ENCODE assay signal across 27 mouse cellular contexts in genomic region chr17:65753130-65753529, GRCm38 (mm10). TPM values are rescaled to one million over a fixed set of nuclear protein-coding genes. Genes with fewer than 3 reads are reported as not detected.
DNase-seq lines count a peak whose midpoint lies in the region; ATAC-seq and TF ChIP-seq lines count a peak whose summit lies in the region.
"Had no signal": no experiment of that assay in that cellular context is flagged by ENCODE, and none has a peak within 500 bp of the region (broad histone marks: within the 10 kb centered on the region; RNA-seq: fewer than 3 reads in every experiment).

No protein-coding gene starts in this region.

- no peak overlapping the region for H3K4me2 ChIP-seq in forebrain, postnatal 0 days (ENCODE audit: low read depth)
- H3K4me2 ChIP-seq in forebrain, embryonic 15.5 days (replicated peaks): no peak overlapping the region
- H3K4me2 ChIP-seq: embryonic facial prominence, embryonic 13.5 days; embryonic facial prominence, embryonic 15.5 days; forebrain, embryonic 12.5 days had no signal

- 82% methylated on average over 6 of the region's 6 CpGs for WGBS in forebrain, postnatal 0 days
- 93% methylated on average over 6 of the region's 6 CpGs for WGBS in forebrain, embryonic 15.5 days
- whole genome bisulfite sequencing in heart, adult 2 months: 81% methylated on average over 6 of the region's 6 CpGs

- no peak for TF ChIP-seq POLR2A in heart, adult 2 months (IDR thresholded peaks at IDR 0.05; ENCODE audit: insufficient read depth, low read depth, low read length)

- DNase-seq in forebrain, postnatal 0 days: peak; percentile 32
- DNase-seq in heart, adult 11 months: peak; percentile 74
- DNase-seq in heart, adult 2 months: no peak
- DNase-seq in brain, adult 2 months (ENCODE audit: low read depth, low spot score): peak; percentile 29
- DNase-seq: adrenal gland, adult 8-10 months; adrenal gland, postnatal 14 days; adrenal gland, postnatal 36 days; B cell, adult 2 months; cerebellum, adult 11 months; cerebellum, adult 18-20 months; cerebellum, adult 8-10 months; cerebellum, adult 9-11 months; cerebellum, postnatal 14 days; cerebellum, postnatal 36 days; embryo, embryonic 11 days had no signal

- H3K79me2 ChIP-seq in heart, adult 2 months (replicated peaks; ENCODE audit: control insufficient read depth, insufficient read depth, low read length): peaks cover 5% of the 10 kb centered on the region

- H3K4me1 ChIP-seq in forebrain, postnatal 0 days (ENCODE audit: insufficient read depth): no peaks in the 10 kb centered on the region
- H3K4me1 ChIP-seq in forebrain, embryonic 15.5 days: no peaks in the 10 kb centered on the region
- H3K4me1 ChIP-seq in heart, adult 2 months (ENCODE audit: control insufficient read depth, insufficient read depth, low read length): no peaks in the 10 kb centered on the region; the same call in 1 of the 2 replicates
- H3K4me1 ChIP-seq: embryonic facial prominence, embryonic 13.5 days; embryonic facial prominence, embryonic 15.5 days; forebrain, embryonic 10.5 days; forebrain, embryonic 12.5 days had no signal

- H3K27ac ChIP-seq in forebrain, postnatal 0 days (ENCODE audit: low read depth, low read length): no peak overlapping the region
- H3K27ac ChIP-seq in forebrain, embryonic 15.5 days (replicated peaks): no peak overlapping the region
- H3K27ac ChIP-seq in heart, adult 2 months: no peak overlapping the region
- H3K27ac ChIP-seq: embryonic facial prominence, embryonic 13.5 days; embryonic facial prominence, embryonic 15.5 days; forebrain, embryonic 10.5 days; forebrain, embryonic 12.5 days had no signal

- H3K4me3 ChIP-seq in forebrain, postnatal 0 days (ENCODE audit: low read depth, low read length): no peak overlapping the region
- H3K4me3 ChIP-seq in forebrain, embryonic 15.5 days: no peak overlapping the region
- H3K4me3 ChIP-seq in heart, adult 2 months: no peak overlapping the region
- H3K4me3 ChIP-seq: embryonic facial prominence, embryonic 13.5 days; embryonic facial prominence, embryonic 15.5 days; erythroblast, embryonic 14.5 days; forebrain, embryonic 10.5 days; forebrain, embryonic 12.5 days had no signal

- no peak overlapping the region for H3K9ac ChIP-seq in forebrain, postnatal 0 days
- H3K9ac ChIP-seq in forebrain, embryonic 15.5 days (replicated peaks): no peak overlapping the region
- H3K9ac ChIP-seq in heart, adult 2 months (ENCODE audit: low read depth, low read length): no peak overlapping the region
- H3K9ac ChIP-seq: embryonic facial prominence, embryonic 13.5 days; embryonic facial prominence, embryonic 15.5 days; forebrain, embryonic 12.5 days had no signal

- ATAC-seq in forebrain, postnatal 0 days: peak; percentile 40; the same call in 1 of the 2 replicates
- no peak for ATAC-seq in forebrain, embryonic 15.5 days (replicated peaks)
- ATAC-seq: activated CD4-positive, CD25-positive, alpha-beta regulatory T cell, adult 4 months; CD4-positive, CD25-positive, alpha-beta regulatory T cell, adult 4 months; forebrain, embryonic 14.5 days; Patski had no signal

- no peak for TF ChIP-seq EP300 in heart, adult 2 months (IDR thresholded peaks at IDR 0.05; ENCODE audit: insufficient read depth, low read depth, low read length)

- TF ChIP-seq CTCF in forebrain, postnatal 0 days (IDR thresholded peaks at IDR 0.05; ENCODE audit: low read depth): no peak
- TF ChIP-seq CTCF in heart, adult 2 months (IDR thresholded peaks at IDR 0.05): no peak

- H3K36me3 ChIP-seq in forebrain, postnatal 0 days (ENCODE audit: insufficient read depth): no peaks in the 10 kb centered on the region
- H3K36me3 ChIP-seq in forebrain, embryonic 15.5 days: no peaks in the 10 kb centered on the region
- H3K36me3 ChIP-seq in heart, adult 2 months (ENCODE audit: control insufficient read depth, insufficient read depth, low read length): no peaks in the 10 kb centered on the region
- H3K36me3 ChIP-seq: embryonic facial prominence, embryonic 15.5 days; G1E had no signal

- no peaks in the 10 kb centered on the region for H3K9me3 ChIP-seq in forebrain, postnatal 0 days (ENCODE audit: low read length)
- no peaks in the 10 kb centered on the region for H3K9me3 ChIP-seq in forebrain, embryonic 15.5 days
- H3K9me3 ChIP-seq: G1E had no signal

- intact Hi-C loops in heart, adult 2 months (cut with DNase I): no loop called here

- H3K27me3 ChIP-seq in forebrain, postnatal 0 days (ENCODE audit: insufficient read depth, low read length): no peaks in the 10 kb centered on the region
- no peaks in the 10 kb centered on the region for H3K27me3 ChIP-seq in forebrain, embryonic 15.5 days
- H3K27me3 ChIP-seq in heart, adult 2 months (ENCODE audit: control insufficient read depth, insufficient read depth, low read length): no peaks in the 10 kb centered on the region
- H3K27me3 ChIP-seq: CH12.LX; embryonic facial prominence, embryonic 13.5 days; embryonic facial prominence, embryonic 15.5 days; forebrain, embryonic 12.5 days; Patski had no signal

RNA-seq across cellular contexts. Expression of gene Rab31, which starts 19.4 kb away (rescaled TPM):
- total RNA-seq in forebrain, postnatal 0 days (2014; rRNA removed): 92.8 and 110 TPM in 2 replicates
- polyA plus RNA-seq in forebrain, postnatal 0 days (2015; fragmentation: Nextera tagmentation; extraction: Ambion mirVana): 74.0 and 79.3 TPM in 2 replicates
- polyA plus RNA-seq in forebrain, embryonic 15.5 days (2015; fragmentation: Nextera tagmentation; extraction: Ambion mirVana): 71.8 and 75.5 TPM in 2 replicates
- total RNA-seq in heart, adult 2 months (2021): 10 to 100 TPM; 12.5 to 16.5 TPM
- polyA plus RNA-seq in heart, adult 2 months (2012; rRNA removed): 13.0 and 22.2 TPM in 2 replicates
- polyA plus RNA-seq: erythroblast, embryonic 14.5 days had no signal

RNA-seq across cellular contexts. Expression of gene Ppp4r1, which starts 29.2 kb away (rescaled TPM):
- 51.0 and 59.2 TPM in 2 replicates for total RNA-seq in forebrain, postnatal 0 days (2014; rRNA removed)
- polyA plus RNA-seq in forebrain, postnatal 0 days (2015; fragmentation: Nextera tagmentation; extraction: Ambion mirVana): 20.7 and 28.7 TPM in 2 replicates
- polyA plus RNA-seq in forebrain, embryonic 15.5 days (2015; fragmentation: Nextera tagmentation; extraction: Ambion mirVana): 43.4 and 45.2 TPM in 2 replicates
- total RNA-seq in heart, adult 2 months (2021): 10 to 100 TPM; 36.9 to 43.3 TPM
- polyA plus RNA-seq in heart, adult 2 months (2012; rRNA removed): 25.3 and 50.3 TPM in 2 replicates

Comparison
In these comparisons a context has a peak if more than half of its experiments do, and no peak if none do; other contexts are left out.
1. DNase-seq: peak in forebrain, postnatal 0 days (single experiment), heart, adult 11 months (single experiment) and brain, adult 2 months (single experiment); none in heart, adult 2 months (0 of 2).